In the genomic region with DNA sequence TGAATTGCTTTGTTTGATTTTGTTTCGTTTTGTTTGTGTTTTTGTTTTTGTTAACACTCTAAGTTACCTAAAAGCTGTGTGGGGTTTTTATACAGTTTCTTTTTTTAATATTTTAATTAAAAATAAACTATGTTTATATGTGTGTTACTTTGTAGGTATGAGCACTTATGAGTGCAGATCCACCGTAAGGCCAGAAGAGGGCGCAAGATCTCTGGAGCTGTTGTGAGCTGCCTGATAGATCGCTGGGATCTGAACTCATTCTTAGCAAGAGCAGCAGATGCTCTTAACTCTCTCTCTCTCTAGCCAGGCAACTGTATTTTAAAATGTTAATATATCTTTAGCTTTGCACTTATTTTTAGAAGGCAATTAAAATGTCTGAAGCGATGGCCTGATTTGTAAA, we compare ENCODE assay signal across 9 mouse cellular contexts. TPM values are rescaled to one million over a fixed set of nuclear protein-coding genes. Genes with fewer than 3 reads are reported as not detected.
DNase-seq lines count a peak whose midpoint lies in the region; ATAC-seq and TF ChIP-seq lines count a peak whose summit lies in the region.
"Had no signal": no experiment of that assay in that cellular context is flagged by ENCODE, and none has a peak within 500 bp of the region (broad histone marks: within the 10 kb centered on the region; RNA-seq: fewer than 3 reads in every experiment).

No protein-coding gene starts in this region.

- H3K36me3 ChIP-seq in kidney, embryonic 15.5 days, result no peaks in the 10 kb centered on the region
- H3K36me3 ChIP-seq in G1E (replicated peaks), result no peaks in the 10 kb centered on the region
- no peaks in the 10 kb centered on the region for H3K36me3 ChIP-seq in small intestine, adult 2 months (ENCODE audit: control insufficient read depth, insufficient read depth, low read length)
- H3K36me3 ChIP-seq: limb, embryonic 13.5 days had no signal

- no peak overlapping the region for H3K4me3 ChIP-seq in kidney, embryonic 15.5 days (replicated peaks)
- no peak overlapping the region for H3K4me3 ChIP-seq in G1E (ENCODE audit: low read depth, low read length)
- no peak overlapping the region for H3K4me3 ChIP-seq in small intestine, adult 2 months (ENCODE audit: low read depth, low read length)

- TF ChIP-seq CTCF in G1E (IDR thresholded peaks at IDR 0.05; ENCODE audit: low read depth, low read length), result 0 out of 2 replicates have a peak, but pooled peaks have one; percentile 10
- TF ChIP-seq CTCF in small intestine, adult 2 months (IDR thresholded peaks at IDR 0.05; ENCODE audit: extremely low read depth, insufficient read length, insufficient replicate concordance, low read depth, low read length), result peak; percentile 31; the same call in 1 of the 2 replicates

- H3K4me2 ChIP-seq in kidney, embryonic 15.5 days, result no peak overlapping the region

- DNase-seq in kidney, adult 18-20 months, result no peak
- DNase-seq in right cerebral cortex, postnatal 4 days, result peak; percentile 44
- DNase-seq in right cerebral cortex, postnatal 25 days, result no peak
- DNase-seq in G1E (ENCODE audit: low spot score), result no peak
- DNase-seq in ovary, postnatal 14 days (ENCODE audit: low spot score), result no peak
- DNase-seq: gastrocnemius, postnatal 10 days had no signal

- ATAC-seq in kidney, embryonic 15.5 days (replicated peaks; ENCODE audit: low FRiP score), result no peak
- no peak for ATAC-seq in G1E (ENCODE audit: extremely low read depth, insufficient number of reproducible peaks, low FRiP score, poor library complexity, severe bottlenecking)

- WGBS in kidney, embryonic 15.5 days, result 92% methylated on average over 5 of the region's 5 CpGs
- WGBS in small intestine, adult 2 months, result 90% methylated on average over 5 of the region's 5 CpGs

- peaks cover 52% of the 10 kb centered on the region for H3K4me1 ChIP-seq in kidney, embryonic 15.5 days
- H3K4me1 ChIP-seq in G1E (ENCODE audit: insufficient read depth, low read depth, low read length), result peaks cover 89% of the 10 kb centered on the region
- peaks cover 24% of the 10 kb centered on the region; the same call in 1 of the 2 replicates for H3K4me1 ChIP-seq in small intestine, adult 2 months (ENCODE audit: control insufficient read depth, insufficient read depth, insufficient read length, low read length)

- H3K27ac ChIP-seq in kidney, embryonic 15.5 days, result peak overlapping the region; percentile 86
- peak overlapping the region; percentile 78; the same call in 1 of the 2 replicates for H3K27ac ChIP-seq in small intestine, adult 2 months (ENCODE audit: insufficient read depth, low read depth, low read length)
- H3K27ac ChIP-seq: limb, embryonic 13.5 days had no signal

- no peaks in the 10 kb centered on the region for H3K9me3 ChIP-seq in kidney, embryonic 15.5 days (replicated peaks)
- H3K9me3 ChIP-seq in G1E (replicated peaks), result no peaks in the 10 kb centered on the region
- H3K9me3 ChIP-seq: limb, embryonic 13.5 days had no signal

- H3K27me3 ChIP-seq in kidney, embryonic 15.5 days, result no peaks in the 10 kb centered on the region
- H3K27me3 ChIP-seq in G1E (ENCODE audit: insufficient read depth, low read length), result no peaks in the 10 kb centered on the region
- H3K27me3 ChIP-seq in small intestine, adult 2 months (ENCODE audit: control insufficient read depth, insufficient read depth, low read length), result no peaks in the 10 kb centered on the region

- TF ChIP-seq POLR2A in small intestine, adult 2 months (IDR thresholded peaks at IDR 0.05; ENCODE audit: low read depth, low read length), result no peak

- H3K9ac ChIP-seq in kidney, embryonic 15.5 days, result no peak overlapping the region
- H3K9ac ChIP-seq: limb, embryonic 13.5 days had no signal

RNA-seq across cellular contexts. Expression of gene Tnfsf10, which starts 32.6 kb away (rescaled TPM):
- 0.44 and 0.45 TPM in 2 replicates for polyA plus RNA-seq in kidney, embryonic 15.5 days (2015; fragmentation: Nextera tagmentation; extraction: Ambion mirVana)
- total RNA-seq in G1E (2014; fragmentation: Nextera tagmentation) (2.6 and 4.8 TPM in 2 replicates), G1E (2017) (4.7 and 5.3 TPM in 2 replicates)
- polyA plus RNA-seq in G1E (2012), result 0.03 and 0.14 TPM in 2 replicates
- polyA plus RNA-seq in small intestine, adult 2 months (2012; rRNA removed), result 3.5 and 10.0 TPM in 2 replicates
